Mouse (Mus musculus): ENCODE measurements around the gene Rpl7a. TPM values are rescaled to one million over a fixed set of nuclear protein-coding genes. Genes with fewer than 3 reads are reported as not detected.
"Not testable (repeated sequence)": the region's sequence is repeated elsewhere in the genome, so short reads cannot be mapped to it uniquely, and the experiment has no call there.

Gene Rpl7a
- 100 to 1,000 TPM; 516 to 520 TPM for total RNA-seq (2021)
- long read RNA-seq, experiment 1, transcript Rpl7a-201 (8 exons, 914 nt) = major isoform, 66 of 103 reads
- long read RNA-seq, experiment 1, transcript Rpl7a-202 (3 exons, 834 nt) = minor isoform, 5 of 103 reads
- long read RNA-seq, experiment 1, partial matches to known transcripts = 28 of 103 reads
- long read RNA-seq, experiment 1, other reads (novel, unspliced or antisense) = 2 of 103 reads
- long read RNA-seq, experiment 2, transcript Rpl7a-202 (3 exons, 834 nt) = minor isoform, 5 of 45 reads
- long read RNA-seq, experiment 2, transcript Rpl7a-201 (8 exons, 914 nt) = major isoform, 32 of 45 reads
- long read RNA-seq, experiment 2, partial matches to known transcripts = 7 of 45 reads
- long read RNA-seq, experiment 2, other reads (novel, unspliced or antisense) = 1 of 45 reads

- DNase-seq = peak; percentile 100
Measured at GRCm38 (mm10) chr2:26910124-26910993, at the start of gene Rpl7a, which contains the start of gene Med22. Rpl7a (plus strand) TSS chr2:26910764. Med22 (minus strand) TSS chr2:26910677.

GRCm38 (mm10) chr2:26862856-26863255 is 47.7 kb upstream of the Rpl7a start:
- DNase-seq = no peak

- no peak for DNase-seq
Measured at GRCm38 (mm10) chr2:26864879-26865278, 45.7 kb upstream of the Rpl7a start, which contains the start of gene Abo. Abo (minus strand) TSS chr2:26864979.

GRCm38 (mm10) chr2:26870666-26871065 is 39.9 kb upstream of the Rpl7a start:
- no peak for DNase-seq

GRCm38 (mm10) chr2:26878571-26878970 is 32.0 kb upstream of the Rpl7a start:
- no peak for DNase-seq

GRCm38 (mm10) chr2:26885541-26885940 is 25.0 kb upstream of the Rpl7a start:
- DNase-seq = not testable (repeated sequence)

GRCm38 (mm10) chr2:26886170-26886569 is 24.4 kb upstream of the Rpl7a start:
- not testable (repeated sequence) for DNase-seq

GRCm38 (mm10) chr2:26895898-26896297 is 14.7 kb upstream of the Rpl7a start:
- DNase-seq = no peak

- DNase-seq = no peak
Measured at GRCm38 (mm10) chr2:26900731-26901130, 9.8 kb upstream of the Rpl7a start.

GRCm38 (mm10) chr2:26901834-26902400 is 8.6 kb upstream of the Rpl7a start:
- DNase-seq = no peak

- peak; percentile 95 for DNase-seq
Measured at GRCm38 (mm10) chr2:26902467-26903220, 7.9 kb upstream of the Rpl7a start, which contains the start of gene Surf6. Surf6 (minus strand) TSS chr2:26902879.

GRCm38 (mm10) chr2:26903311-26903710 is 7.3 kb upstream of the Rpl7a start:
- no peak for DNase-seq

- no peak for DNase-seq
Measured at GRCm38 (mm10) chr2:26905936-26906335, 4.6 kb upstream of the Rpl7a start.

- no peak for DNase-seq
Measured at GRCm38 (mm10) chr2:26906431-26906830, 4.1 kb upstream of the Rpl7a start.

- DNase-seq = peak; percentile 73
Measured at GRCm38 (mm10) chr2:26907109-26907508, 3.5 kb upstream of the Rpl7a start.

GRCm38 (mm10) chr2:26908710-26909386 is 1.7 kb upstream of the Rpl7a start:
- DNase-seq = no peak

- DNase-seq = no peak
Measured at GRCm38 (mm10) chr2:26909387-26909784, 1.2 kb upstream of the Rpl7a start.

GRCm38 (mm10) chr2:26910994-26911765 is 616 bp downstream of the Rpl7a start:
- peak; percentile 68 for DNase-seq

- DNase-seq = no peak
Measured at GRCm38 (mm10) chr2:26912253-26912770, 1.7 kb downstream of the Rpl7a start.
